Mouse (Mus musculus): ENCODE data around the gene 1110065P20Rik. TPM values are rescaled to one million over a fixed set of nuclear protein-coding genes. Genes with fewer than 3 reads are reported as not detected.

Gene 1110065P20Rik
- polyA plus RNA-seq, 1 experiment: 77.6 TPM

Other genes starting within 250 kb of the 1110065P20Rik start
- not detected in 2 replicates for gene 3100002H09Rik, start 240.4 kb downstream of the 1110065P20Rik start, polyA plus RNA-seq (2012; rRNA removed)
- 4.4 and 9.5 TPM in 2 replicates for gene Pou3f1, start 194.4 kb downstream of the 1110065P20Rik start, polyA plus RNA-seq (2012; rRNA removed)
- gene Utp11, start 157.6 kb downstream of the 1110065P20Rik start, polyA plus RNA-seq (2012; rRNA removed): 5.8 and 7.3 TPM in 2 replicates
- 7.7 and 14.1 TPM in 2 replicates for gene Fhl3, start 150.5 kb downstream of the 1110065P20Rik start, polyA plus RNA-seq (2012; rRNA removed)
- gene Sf3a3, start 136.4 kb downstream of the 1110065P20Rik start, polyA plus RNA-seq (2012; rRNA removed): 14.4 and 16.2 TPM in 2 replicates
- 31.5 and 37.5 TPM in 2 replicates for gene Inpp5b, start 109.3 kb downstream of the 1110065P20Rik start, polyA plus RNA-seq (2012; rRNA removed)
- gene Mtf1, start 49.1 kb downstream of the 1110065P20Rik start, polyA plus RNA-seq (2012; rRNA removed): 6.1 and 6.2 TPM in 2 replicates
- gene Yrdc, start 517 bp downstream of the 1110065P20Rik start, polyA plus RNA-seq (2012; rRNA removed): 33.8 and 49.5 TPM in 2 replicates
- gene Maneal, start 11.0 kb upstream of the 1110065P20Rik start, polyA plus RNA-seq (2012; rRNA removed): 0.19 and 0.23 TPM in 2 replicates
- gene Epha10, start 29.7 kb upstream of the 1110065P20Rik start, polyA plus RNA-seq (2012; rRNA removed): 0.04 TPM in 1 of 2 replicates, not detected in the other
- 13.3 and 14.8 TPM in 2 replicates for gene 9930104L06Rik, start 85.9 kb upstream of the 1110065P20Rik start, polyA plus RNA-seq (2012; rRNA removed)
- gene Cdca8, start 88.1 kb upstream of the 1110065P20Rik start, polyA plus RNA-seq (2012; rRNA removed): 2.4 and 2.5 TPM in 2 replicates
- 18.3 and 27.2 TPM in 2 replicates for gene Rspo1, start 135.2 kb upstream of the 1110065P20Rik start, polyA plus RNA-seq (2012; rRNA removed)
- 23.1 and 24.1 TPM in 2 replicates for gene Gnl2, start 165.4 kb upstream of the 1110065P20Rik start, polyA plus RNA-seq (2012; rRNA removed)
- gene Dnali1, start 214.5 kb upstream of the 1110065P20Rik start, polyA plus RNA-seq (2012; rRNA removed): 2.0 and 4.0 TPM in 2 replicates
- 9.1 and 11.2 TPM in 2 replicates for gene Snip1, start 215.5 kb upstream of the 1110065P20Rik start, polyA plus RNA-seq (2012; rRNA removed)
- 15.0 and 15.5 TPM in 2 replicates for gene Meaf6, start 233.9 kb upstream of the 1110065P20Rik start, polyA plus RNA-seq (2012; rRNA removed)

All from gonadal fat pad, adult 2 months (tissue).